Comparison of ENCODE assay signal across 7 mouse cellular contexts in the genomic region with DNA sequence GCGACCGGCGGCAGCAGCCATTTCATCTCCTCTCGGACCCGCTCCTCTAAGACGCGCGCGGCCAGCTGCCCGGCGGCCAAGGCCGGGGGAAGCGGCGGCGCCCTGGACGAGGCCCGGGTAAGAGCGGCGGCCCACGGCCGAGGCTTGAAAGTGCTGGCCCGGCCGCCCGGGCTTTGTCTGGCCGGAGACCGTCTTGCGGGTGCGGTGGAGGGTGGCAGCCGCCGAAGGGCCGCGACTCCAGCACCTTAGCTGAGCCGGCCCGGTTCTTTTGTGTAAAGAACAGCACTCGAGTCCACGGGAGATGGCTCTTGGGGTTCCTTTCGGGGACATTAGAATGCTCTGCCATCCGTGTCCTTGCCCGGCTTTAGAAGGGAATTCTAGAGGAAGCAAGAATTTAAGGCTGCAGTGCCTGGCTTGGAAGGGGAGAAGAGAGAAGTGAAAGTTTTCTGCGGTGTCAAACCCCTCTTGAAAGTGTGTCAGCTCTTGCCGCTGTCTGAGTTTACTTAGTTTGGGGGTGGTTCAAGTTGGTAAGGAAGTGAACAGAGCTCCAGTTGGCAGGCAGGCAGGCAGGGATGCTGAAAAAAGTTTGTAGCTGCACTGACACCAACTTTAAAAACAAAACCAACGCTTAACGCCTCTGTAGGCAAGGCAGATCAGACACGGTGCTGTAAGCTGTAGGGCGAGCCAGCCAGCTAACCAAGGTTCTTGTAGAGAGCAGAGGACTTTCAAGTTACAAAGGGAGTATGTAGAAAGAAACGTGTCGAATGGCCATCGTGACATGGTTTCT. TPM values are rescaled to one million over a fixed set of nuclear protein-coding genes. Genes with fewer than 3 reads are reported as not detected.
DNase-seq lines count a peak whose midpoint lies in the region; ATAC-seq lines count a peak whose summit lies in the region.

No protein-coding gene starts in this region.

- intact Hi-C loops in left cerebral cortex, postnatal 14 days (cut with DNase I) = loop anchor here (5.0 kb wide), 1 partner anchor 76 kb away; a partner anchor contains a TSS

- DNase-seq in ZHBTc4 (ENCODE audit: low read depth, low spot score) = peak; percentile 58
- DNase-seq in embryo, embryonic 10 days (ENCODE audit: low spot score) = peak; percentile 63
- peak; percentile 16 for DNase-seq in gastrocnemius, postnatal 10 days
- peak; percentile 82 for DNase-seq in induced T-regulatory cell, adult 2 months (ENCODE audit: low read depth)
- DNase-seq in left cerebral cortex, postnatal 14 days (ENCODE audit: low spot score in 2 of 2) = peak; percentile 34 to 41
- peak; percentile 29 to 50 for DNase-seq in right cerebral cortex, postnatal 36 days (ENCODE audit: low spot score in 2 of 2)

- ATAC-seq in megakaryocyte-erythroid progenitor cell, adult 5-6 weeks (replicated peaks; ENCODE audit: low FRiP score, low TSS enrichment, poor library complexity, severe bottlenecking) = peak; percentile 48

RNA-seq across cellular contexts. Expression of a gene that starts 0.8 kb away (rescaled TPM):
- total RNA-seq in gastrocnemius, postnatal 10 days (2021) = 10 to 100 TPM; 25.5 to 28.7 TPM
- 10 to 100 TPM; 24.6 to 24.7 TPM for total RNA-seq in left cerebral cortex, postnatal 14 days (2021)
- total RNA-seq in megakaryocyte-erythroid progenitor cell, adult 5-6 weeks (2014; fragmentation: Nextera tagmentation) = 41.5 and 60.2 TPM in 2 replicates
- 38.0 and 49.1 TPM in 2 replicates for total RNA-seq in megakaryocyte-erythroid progenitor cell, adult 5-6 weeks (2017)

RNA-seq across cellular contexts. Expression of a gene that starts 10.5 kb away (rescaled TPM):
- total RNA-seq in gastrocnemius, postnatal 10 days (2021) = 10 to 100 TPM; 44.6 to 53.0 TPM
- total RNA-seq in left cerebral cortex, postnatal 14 days (2021) = 10 to 100 TPM; 43.5 to 45.7 TPM
- 40.6 and 44.6 TPM in 2 replicates for total RNA-seq in megakaryocyte-erythroid progenitor cell, adult 5-6 weeks (2014; fragmentation: Nextera tagmentation)
- total RNA-seq in megakaryocyte-erythroid progenitor cell, adult 5-6 weeks (2017) = 98.2 and 111 TPM in 2 replicates

RNA-seq across cellular contexts. Expression of a gene that starts 43.8 kb away (rescaled TPM):
- 1 to 10 TPM in 1 of 2 experiments, under 1 TPM in 1; 0.78 to 1.3 TPM for total RNA-seq in gastrocnemius, postnatal 10 days (2021)
- total RNA-seq in left cerebral cortex, postnatal 14 days (2021) = 1 to 10 TPM in 1 of 2 experiments, under 1 TPM in 1; 0.81 to 1.0 TPM
- total RNA-seq in megakaryocyte-erythroid progenitor cell, adult 5-6 weeks (2014; fragmentation: Nextera tagmentation) = 225 and 274 TPM in 2 replicates
- total RNA-seq in megakaryocyte-erythroid progenitor cell, adult 5-6 weeks (2017) = 116 and 136 TPM in 2 replicates

Comparison
In these comparisons a context has a peak if more than half of its experiments do, and no peak if none do; other contexts are left out.
1. Peak in every context shown above with its lines: DNase-seq and ATAC-seq.
2. DNase-seq: peak in every context shown above with its lines; median percentile 82 in induced T-regulatory cell, adult 2 months; 63 in embryo, embryonic 10 days; 58 in ZHBTc4; 40 in right cerebral cortex, postnatal 36 days; 38 in left cerebral cortex, postnatal 14 days; 16 in gastrocnemius, postnatal 10 days.
3. RNA of a gene that starts 43.8 kb away (total RNA-seq): 116 to 274 TPM in megakaryocyte-erythroid progenitor cell, adult 5-6 weeks; 0.78 to 1.3 TPM in gastrocnemius, postnatal 10 days and 0.81 to 1.0 TPM in left cerebral cortex, postnatal 14 days; every median in the first group is over 10 times any median in the second.